Comparison of ENCODE assay signal across 22 mouse cellular contexts in genomic region chr13:114852264-114853111, GRCm38 (mm10). TPM values are rescaled to one million over a fixed set of nuclear protein-coding genes. Genes with fewer than 3 reads are reported as not detected.
A peak's percentile ranks its signal among the peaks of the same experiment; 100 is the strongest.
DNase-seq lines count a peak whose midpoint lies in the region; ATAC-seq and TF ChIP-seq lines count a peak whose summit lies in the region.
"Had no signal": no experiment of that assay in that cellular context is flagged by ENCODE, and none has a peak within 500 bp of the region (broad histone marks: within the 10 kb centered on the region; RNA-seq: fewer than 3 reads in every experiment).

No protein-coding gene starts in this region.

- H3K4me1 ChIP-seq in intestine, embryonic 14.5 days (replicated peaks; ENCODE audit: control insufficient read depth, insufficient read depth, low read length) = peaks cover 6% of the 10 kb centered on the region; the same call in 1 of the 2 replicates
- H3K4me1 ChIP-seq in kidney, postnatal 0 days (replicated peaks; ENCODE audit: insufficient read depth, low read length) = no peaks in the 10 kb centered on the region
- H3K4me1 ChIP-seq: megakaryocyte, embryonic 14.5 days had no signal

- peak; percentile 55; the same call in 1 of the 2 replicates for ATAC-seq in intestine, embryonic 14.5 days (replicated peaks; ENCODE audit: low FRiP score, low TSS enrichment, low read depth)
- ATAC-seq in kidney, postnatal 0 days (replicated peaks; ENCODE audit: low FRiP score, low read depth) = peak; percentile 84
- ATAC-seq: forebrain, postnatal 0 days had no signal

- no peak for TF ChIP-seq CTCF in kidney, postnatal 0 days (IDR thresholded peaks at IDR 0.05; ENCODE audit: low read depth)

- H3K9me3 ChIP-seq in intestine, embryonic 14.5 days (ENCODE audit: control insufficient read depth, low read length) = no peaks in the 10 kb centered on the region
- H3K9me3 ChIP-seq in kidney, postnatal 0 days (replicated peaks; ENCODE audit: low read length) = no peaks in the 10 kb centered on the region
- H3K9me3 ChIP-seq: forebrain, embryonic 10.5 days; heart, embryonic 13.5 days; megakaryocyte, embryonic 14.5 days; neural tube, embryonic 13.5 days had no signal

- no peaks in the 10 kb centered on the region for H3K36me3 ChIP-seq in intestine, embryonic 14.5 days (ENCODE audit: control insufficient read depth, insufficient read depth, low read length)
- no peaks in the 10 kb centered on the region for H3K36me3 ChIP-seq in kidney, postnatal 0 days (ENCODE audit: insufficient read depth, low read length)
- H3K36me3 ChIP-seq: forebrain, embryonic 10.5 days; neural tube, embryonic 13.5 days had no signal

- no peaks in the 10 kb centered on the region for H3K27me3 ChIP-seq in intestine, embryonic 14.5 days (replicated peaks; ENCODE audit: control insufficient read depth, insufficient read depth, low read length)
- no peaks in the 10 kb centered on the region for H3K27me3 ChIP-seq in kidney, postnatal 0 days (ENCODE audit: insufficient read depth, low read length)
- H3K27me3 ChIP-seq: heart, embryonic 13.5 days; megakaryocyte, embryonic 14.5 days; neural tube, embryonic 13.5 days had no signal

- H3K4me3 ChIP-seq in intestine, embryonic 14.5 days (ENCODE audit: low read depth, low read length) = no peak overlapping the region
- H3K4me3 ChIP-seq in kidney, postnatal 0 days (replicated peaks; ENCODE audit: low read depth, low read length) = no peak overlapping the region
- H3K4me3 ChIP-seq: forebrain, embryonic 10.5 days; heart, embryonic 13.5 days; megakaryocyte, embryonic 14.5 days; neural tube, embryonic 13.5 days had no signal

- 70% methylated on average over 6 of the region's 6 CpGs for WGBS in intestine, embryonic 14.5 days
- 54% methylated on average over 6 of the region's 6 CpGs for WGBS in kidney, postnatal 0 days

- H3K27ac ChIP-seq in intestine, embryonic 14.5 days (ENCODE audit: low read depth) = peak overlapping the region; percentile 38; the same call in 1 of the 2 replicates
- peak overlapping the region; percentile 73 for H3K27ac ChIP-seq in kidney, postnatal 0 days
- H3K27ac ChIP-seq: forebrain, embryonic 10.5 days; heart, embryonic 13.5 days; hindbrain, embryonic 14.5 days; neural tube, embryonic 13.5 days had no signal

- peak; percentile 70 for DNase-seq in kidney, adult 9 months
- no peak for DNase-seq in kidney, adult 18-20 months
- DNase-seq in intestine, embryonic 14.5 days (ENCODE audit: low spot score) = no peak
- DNase-seq in kidney, postnatal 0 days (ENCODE audit: low spot score) = no peak
- peak; percentile 47 for DNase-seq in yolk sac, embryonic 10.5 days (ENCODE audit: low spot score)
- no peak for DNase-seq in layer of hippocampus, postnatal 25 days (ENCODE audit: extremely low spot score in 1 of 2, low spot score in 1 of 2)
- no peak for DNase-seq in embryo, embryonic 11 days
- DNase-seq: adrenal gland, postnatal 36 days; B cell, adult 2 months; cerebellum, adult 11-12 months; cerebellum, postnatal 25 days; forebrain, postnatal 0 days; layer of hippocampus, postnatal 36 days; lung, adult 18-20 months; lung, postnatal 14 days; midbrain, embryonic 14.5 days; spleen, adult 18-20 months had no signal

- H3K9ac ChIP-seq in intestine, embryonic 14.5 days (ENCODE audit: low read length) = no peak overlapping the region
- no peak overlapping the region for H3K9ac ChIP-seq in kidney, postnatal 0 days (ENCODE audit: low read depth, low read length)
- H3K9ac ChIP-seq: forebrain, postnatal 0 days; heart, embryonic 13.5 days; hindbrain, embryonic 14.5 days; neural tube, embryonic 13.5 days had no signal

- no peak overlapping the region for H3K4me2 ChIP-seq in intestine, embryonic 14.5 days (ENCODE audit: low read length)
- H3K4me2 ChIP-seq in kidney, postnatal 0 days (ENCODE audit: low read length) = no peak overlapping the region
- H3K4me2 ChIP-seq: heart, embryonic 13.5 days; hindbrain, embryonic 14.5 days; neural tube, embryonic 13.5 days had no signal

RNA-seq across cellular contexts. Expression of gene Mocs2, which starts 34.5 kb away (rescaled TPM):
- polyA plus RNA-seq in intestine, embryonic 14.5 days (2014; fragmentation: Nextera tagmentation; extraction: Ambion mirVana) = 92.5 and 92.6 TPM in 2 replicates
- polyA plus RNA-seq in kidney, postnatal 0 days (2015; fragmentation: Nextera tagmentation; extraction: Ambion mirVana) = 116 and 120 TPM in 2 replicates
- 10 to 100 TPM; 83.6 to 85.9 TPM for total RNA-seq in layer of hippocampus, postnatal 25 days (2021)

Comparison
In these comparisons a context has a peak if more than half of its experiments do, and no peak if none do; other contexts are left out.
1. DNase-seq: peak in kidney, adult 9 months (single experiment) and yolk sac, embryonic 10.5 days (single experiment); none in kidney, adult 18-20 months (single experiment), intestine, embryonic 14.5 days (single experiment), kidney, postnatal 0 days (single experiment), layer of hippocampus, postnatal 25 days (0 of 2) and embryo, embryonic 11 days (single experiment).